Mouse (Mus musculus) B cell, adult 2 months (primary cell): ENCODE measurements around the gene Creb3l4.
"Not testable (repeated sequence)": the region's sequence is repeated elsewhere in the genome, so short reads cannot be mapped to it uniquely, and the experiment has no call there.

Experiments
- DNase-seq, 2 experiments: peaks; one replicate each; pipeline ENCODE4 v3.0.0; 2022

The Creb3l4 gene

GRCm38 (mm10) chr3:90242984-90243775, at the start of gene Creb3l4:
Gene Creb3l4 (minus strand): TSS chr3:90243512.
- DNase-seq: no peak

- DNase-seq: peak; percentile 98 to 99
Measured at GRCm38 (mm10) chr3:90292345-90293275, 49.3 kb upstream of the Creb3l4 start, which contains the start of gene Gatad2b. Gene Gatad2b (plus strand): TSS chr3:90293178.

GRCm38 (mm10) chr3:90291982-90292344, 48.7 kb upstream of the Creb3l4 start:
- DNase-seq: no peak

GRCm38 (mm10) chr3:90290602-90291001, 47.3 kb upstream of the Creb3l4 start:
- no peak for DNase-seq

- not testable (repeated sequence) for DNase-seq
Measured at GRCm38 (mm10) chr3:90289403-90289802, 46.1 kb upstream of the Creb3l4 start.

GRCm38 (mm10) chr3:90284150-90284549, 40.8 kb upstream of the Creb3l4 start:
- DNase-seq: no peak

- no peak for DNase-seq
Measured at GRCm38 (mm10) chr3:90280708-90281107, 37.4 kb upstream of the Creb3l4 start.

- no peak for DNase-seq
Measured at GRCm38 (mm10) chr3:90279743-90280142, 36.4 kb upstream of the Creb3l4 start.

GRCm38 (mm10) chr3:90279216-90279615, 35.9 kb upstream of the Creb3l4 start:
- DNase-seq: no peak

GRCm38 (mm10) chr3:90278211-90278610, 34.9 kb upstream of the Creb3l4 start:
- DNase-seq: no peak

- DNase-seq: no peak
Measured at GRCm38 (mm10) chr3:90277793-90278192, 34.5 kb upstream of the Creb3l4 start.

- no peak for DNase-seq
Measured at GRCm38 (mm10) chr3:90276858-90277257, 33.5 kb upstream of the Creb3l4 start.

GRCm38 (mm10) chr3:90275286-90275685, 32.0 kb upstream of the Creb3l4 start:
- DNase-seq: no peak

GRCm38 (mm10) chr3:90273855-90274254, 30.5 kb upstream of the Creb3l4 start:
- no peak for DNase-seq

- no peak for DNase-seq
Measured at GRCm38 (mm10) chr3:90272170-90272569, 28.9 kb upstream of the Creb3l4 start.

- no peak for DNase-seq
Measured at GRCm38 (mm10) chr3:90270784-90271183, 27.5 kb upstream of the Creb3l4 start.

- DNase-seq: no peak
Measured at GRCm38 (mm10) chr3:90268971-90269370, 25.7 kb upstream of the Creb3l4 start.

GRCm38 (mm10) chr3:90268190-90268589, 24.9 kb upstream of the Creb3l4 start:
- no peak for DNase-seq

GRCm38 (mm10) chr3:90266901-90267775, 23.8 kb upstream of the Creb3l4 start:
- peak; percentile 12 to 26 for DNase-seq

GRCm38 (mm10) chr3:90265932-90266741, 22.8 kb upstream of the Creb3l4 start:
- DNase-seq: peak; percentile 72 to 76

GRCm38 (mm10) chr3:90265034-90265931, 22.0 kb upstream of the Creb3l4 start, which contains the start of gene Dennd4b:
Gene Dennd4b (plus strand): TSS chr3:90265185.
- DNase-seq: peak; percentile 95 to 96
